Mouse (Mus musculus): ENCODE results near the gene Acot1. TPM values are rescaled to one million over a fixed set of nuclear protein-coding genes. Genes with fewer than 3 reads are reported as not detected.
"Not testable (repeated sequence)": the region's sequence is repeated elsewhere in the genome, so short reads cannot be mapped to it uniquely, and the experiment has no call there.

The Acot1 gene
- polyA plus RNA-seq, 1 experiment from 2014 or later = 267 TPM

DNA sequence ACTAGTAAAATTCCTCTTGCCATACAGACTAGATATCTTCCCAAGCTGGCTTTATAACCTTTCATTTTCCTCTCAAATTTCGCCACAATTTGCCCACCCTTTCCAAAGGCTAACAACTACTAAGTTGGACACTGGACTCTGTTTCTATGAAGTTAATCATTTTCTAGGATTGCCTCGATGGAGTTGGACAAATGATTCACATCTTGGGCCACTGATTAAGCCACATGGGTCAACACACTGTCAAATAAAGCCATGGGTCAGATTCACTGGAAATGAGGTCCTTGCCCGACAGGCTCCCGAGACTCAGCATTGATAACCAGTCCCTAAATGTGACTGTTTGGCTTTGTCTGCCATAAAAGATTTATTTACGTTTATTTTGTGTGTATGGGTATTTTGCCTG, 33.0 kb downstream of the Acot1 start:
- Histone ChIP-seq H3K4me2 (replicated peaks; ENCODE audit: low read depth) (0 out of 2 replicates have a peak overlapping the region, but pooled peaks have one; percentile 38), H3K9ac (ENCODE audit: low read depth, low read length) (no peak overlapping the region), H3K36me3 (ENCODE audit: control insufficient read depth, insufficient read depth) (no peaks in the 10 kb centered on the region), H3K27me3 (replicated peaks; ENCODE audit: control insufficient read depth, insufficient read depth, low read length) (no peaks in the 10 kb centered on the region), H3K9me3 (ENCODE audit: control insufficient read depth) (no peaks in the 10 kb centered on the region), H3K4me3 (ENCODE audit: low read depth, low read length) (no peak overlapping the region), H3K27ac (ENCODE audit: low read depth, low read length) (0 out of 2 replicates have a peak overlapping the region, but pooled peaks have one; percentile 7), H3K4me1 (replicated peaks; ENCODE audit: control insufficient read depth, insufficient read depth, low read length) (no peaks in the 10 kb centered on the region; the same call in 1 of the 2 replicates)
- no peak for ATAC-seq
- WGBS = 37% methylated on average over 5 of the region's 5 CpGs
- no peak for TF ChIP-seq CTCF (IDR thresholded peaks at IDR 0.05; ENCODE audit: low read depth)

GRCm38 (mm10) chr12:84044045-84044444, 34.8 kb downstream of the Acot1 start:
- Histone ChIP-seq H3K4me2 (replicated peaks; ENCODE audit: low read depth) (no peak overlapping the region), H3K4me1 (replicated peaks; ENCODE audit: control insufficient read depth, insufficient read depth, low read length) (no peaks in the 10 kb centered on the region; the same call in 1 of the 2 replicates), H3K27me3 (replicated peaks; ENCODE audit: control insufficient read depth, insufficient read depth, low read length) (no peaks in the 10 kb centered on the region), H3K4me3 (ENCODE audit: low read depth, low read length) (no peak overlapping the region), H3K27ac (ENCODE audit: low read depth, low read length) (no peak overlapping the region), H3K9me3 (ENCODE audit: control insufficient read depth) (no peaks in the 10 kb centered on the region; the same call in 1 of the 2 replicates), H3K9ac (ENCODE audit: low read depth, low read length) (no peak overlapping the region), H3K36me3 (ENCODE audit: control insufficient read depth, insufficient read depth) (no peaks in the 10 kb centered on the region)
- TF ChIP-seq CTCF (IDR thresholded peaks at IDR 0.05; ENCODE audit: low read depth) = no peak
- ATAC-seq = no peak
- 41% methylated on average over 2 of the region's 2 CpGs for WGBS

DNA sequence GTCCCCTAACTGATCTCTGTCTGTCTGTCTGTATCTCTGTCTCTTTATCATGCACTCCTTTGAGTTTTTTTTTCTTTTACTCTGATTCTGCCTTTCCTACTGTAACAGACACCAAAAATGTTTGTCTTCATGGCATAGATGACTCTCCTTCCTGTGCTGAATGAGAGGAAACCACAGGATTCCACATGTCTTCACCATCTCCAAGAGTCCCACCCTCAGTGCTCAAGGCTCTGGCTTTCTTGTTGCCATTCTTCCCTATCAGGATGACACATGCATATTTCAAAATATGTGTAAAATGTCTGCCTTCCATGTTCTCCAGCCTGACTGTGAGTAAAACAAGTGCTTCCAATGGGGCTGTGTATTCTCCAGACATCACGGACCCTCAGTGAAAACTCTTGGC, 37.6 kb downstream of the Acot1 start:
- no peaks in the 10 kb centered on the region for H3K27me3 ChIP-seq (replicated peaks; ENCODE audit: control insufficient read depth, insufficient read depth, low read length)
- H3K36me3 ChIP-seq (ENCODE audit: control insufficient read depth, insufficient read depth) = no peaks in the 10 kb centered on the region
- no peak overlapping the region for H3K27ac ChIP-seq (ENCODE audit: low read depth, low read length)
- no peak overlapping the region for H3K4me2 ChIP-seq (replicated peaks; ENCODE audit: low read depth)
- no peak overlapping the region for H3K9ac ChIP-seq (ENCODE audit: low read depth, low read length)
- no peak overlapping the region for H3K4me3 ChIP-seq (ENCODE audit: low read depth, low read length)
- H3K4me1 ChIP-seq (replicated peaks; ENCODE audit: control insufficient read depth, insufficient read depth, low read length) = no peaks in the 10 kb centered on the region; the same call in 1 of the 2 replicates
- ATAC-seq = no peak
- TF ChIP-seq CTCF (IDR thresholded peaks at IDR 0.05; ENCODE audit: low read depth) = no peak
- WGBS = 91% methylated on average over 1 of the region's 1 CpGs
- H3K9me3 ChIP-seq (ENCODE audit: control insufficient read depth) = no peaks in the 10 kb centered on the region; the same call in 1 of the 2 replicates

DNA sequence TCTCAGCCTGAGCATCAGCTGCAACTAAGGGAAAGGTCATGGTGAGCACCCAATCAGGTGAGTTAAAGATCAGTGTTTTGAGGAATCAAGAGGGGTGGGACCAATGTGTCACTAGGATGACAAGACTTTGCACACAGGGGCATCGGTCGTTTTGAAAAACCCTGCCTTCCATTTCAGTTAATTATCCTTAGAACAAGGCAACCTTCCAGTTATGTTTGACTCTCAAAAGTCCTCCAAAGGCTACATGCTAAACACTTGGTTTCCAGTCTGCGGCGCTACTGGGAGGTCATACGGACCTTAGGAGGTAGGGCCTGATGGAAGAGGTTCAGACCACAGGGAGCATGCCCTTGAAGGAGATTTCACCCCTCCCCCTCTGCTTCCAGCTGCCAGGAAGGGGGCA, 41.5 kb downstream of the Acot1 start:
- H3K4me2 ChIP-seq (replicated peaks; ENCODE audit: low read depth); H3K36me3 ChIP-seq (ENCODE audit: control insufficient read depth, insufficient read depth); H3K4me1 ChIP-seq (replicated peaks; ENCODE audit: control insufficient read depth, insufficient read depth, low read length); H3K27ac ChIP-seq (ENCODE audit: low read depth, low read length); H3K4me3 ChIP-seq (ENCODE audit: low read depth, low read length); H3K9ac ChIP-seq (ENCODE audit: low read depth, low read length); ATAC-seq; H3K27me3 ChIP-seq (replicated peaks; ENCODE audit: control insufficient read depth, insufficient read depth, low read length); H3K9me3 ChIP-seq (ENCODE audit: control insufficient read depth): not testable (repeated sequence)
- WGBS = 82% methylated on average over 5 of the region's 5 CpGs

DNA sequence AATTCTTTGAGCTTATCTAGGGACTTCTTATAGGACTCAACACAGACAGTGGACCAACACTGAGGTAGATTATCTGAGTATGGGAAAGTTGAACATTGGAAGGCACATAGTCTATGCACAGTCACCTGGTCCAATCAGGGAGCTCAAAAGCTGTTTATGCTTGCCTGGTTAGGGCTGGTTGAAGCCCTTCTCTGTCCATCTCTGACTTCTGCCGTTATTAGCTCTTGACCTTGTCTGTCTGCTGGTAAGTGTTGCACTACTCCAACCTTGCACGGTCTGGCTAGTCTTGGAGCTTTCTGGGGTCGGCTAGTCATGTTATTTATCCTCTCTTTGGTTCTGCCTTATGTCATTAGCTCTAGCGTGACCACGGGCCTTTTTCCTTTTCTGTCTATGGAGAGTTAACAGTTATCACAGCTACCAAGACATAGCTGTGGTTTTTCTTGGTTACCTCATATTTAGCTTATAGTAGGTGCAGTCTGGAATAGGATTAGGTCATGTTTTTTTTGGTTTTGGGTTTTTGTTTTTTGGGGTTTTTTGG, 42.7 kb downstream of the Acot1 start, which contains the start of gene Acot3:
Gene Acot3, plus strand, starts transcription at position 208 of the 538 bp plus-strand sequence.
- H3K27ac ChIP-seq (ENCODE audit: low read depth, low read length) = no peak within 1 kb of the TSS; the same call in 1 of the 2 replicates
- H3K4me2 ChIP-seq (replicated peaks; ENCODE audit: low read depth) = peak within 1 kb of the TSS; percentile 80
- 65% methylated on average over 5 of the region's 5 CpGs for WGBS
- TF ChIP-seq CTCF (IDR thresholded peaks at IDR 0.05; ENCODE audit: low read depth) = no peak
- H3K4me3 ChIP-seq (ENCODE audit: low read depth, low read length) = peak within 1 kb of the TSS; percentile 40; the same call in 1 of the 2 replicates
- no peaks in the 10 kb centered on the region; the same call in 1 of the 2 replicates for H3K9me3 ChIP-seq (ENCODE audit: control insufficient read depth)
- ATAC-seq = no peak
- H3K4me1 ChIP-seq (replicated peaks; ENCODE audit: control insufficient read depth, insufficient read depth, low read length) = 0 out of 2 replicates have a peak, but pooled peaks cover 4% of the 10 kb centered on the region
- no peaks in the 10 kb centered on the region for H3K27me3 ChIP-seq (replicated peaks; ENCODE audit: control insufficient read depth, insufficient read depth, low read length)
- H3K36me3 ChIP-seq (ENCODE audit: control insufficient read depth, insufficient read depth) = no peaks in the 10 kb centered on the region
- 0 out of 2 replicates have a peak within 1 kb of the TSS, but pooled peaks have one; percentile 40 for H3K9ac ChIP-seq (ENCODE audit: low read depth, low read length)

DNA sequence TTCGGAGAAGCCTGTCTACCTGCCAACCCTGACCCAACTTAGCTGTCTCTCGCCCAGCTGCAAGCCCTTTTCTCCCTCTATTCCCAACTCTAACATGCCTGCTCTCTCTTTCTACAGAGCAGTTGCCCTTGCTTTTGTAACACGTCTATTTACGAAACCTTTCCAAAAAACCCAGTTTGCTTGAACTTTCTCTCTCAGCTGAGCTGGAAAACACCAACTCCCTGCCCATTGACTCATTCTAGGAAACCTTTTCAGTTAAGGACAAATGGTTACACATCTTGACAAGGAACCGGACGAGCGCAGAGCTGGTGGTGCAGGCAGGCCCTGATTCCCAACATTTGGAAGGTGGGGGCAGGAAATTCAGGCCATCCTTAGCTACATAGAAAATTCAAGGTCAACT, 43.3 kb downstream of the Acot1 start:
- ATAC-seq = no peak
- H3K9ac ChIP-seq (ENCODE audit: low read depth, low read length) = no peak overlapping the region
- H3K4me3 ChIP-seq (ENCODE audit: low read depth, low read length) = no peak overlapping the region
- no peaks in the 10 kb centered on the region; the same call in 1 of the 2 replicates for H3K9me3 ChIP-seq (ENCODE audit: control insufficient read depth)
- WGBS = 93% methylated on average over 7 of the region's 7 CpGs
- no peak for TF ChIP-seq CTCF (IDR thresholded peaks at IDR 0.05; ENCODE audit: low read depth)
- no peaks in the 10 kb centered on the region for H3K36me3 ChIP-seq (ENCODE audit: control insufficient read depth, insufficient read depth)
- H3K27ac ChIP-seq (ENCODE audit: low read depth, low read length) = no peak overlapping the region; the same call in 1 of the 2 replicates
- no peaks in the 10 kb centered on the region for H3K27me3 ChIP-seq (replicated peaks; ENCODE audit: control insufficient read depth, insufficient read depth, low read length)
- peak overlapping the region; percentile 80; the same call in 1 of the 2 replicates for H3K4me2 ChIP-seq (replicated peaks; ENCODE audit: low read depth)
- 0 out of 2 replicates have a peak, but pooled peaks cover 4% of the 10 kb centered on the region for H3K4me1 ChIP-seq (replicated peaks; ENCODE audit: control insufficient read depth, insufficient read depth, low read length)
